Mouse (Mus musculus): Measurements from ENCODE around the gene Fgfbp3. TPM values are rescaled to one million over a fixed set of nuclear protein-coding genes. Genes with fewer than 3 reads are reported as not detected.

Gene Fgfbp3
- 26.2 TPM for polyA plus RNA-seq (2014; fragmentation: Illumina TruSeq; extraction: RNeasy Lipid Tissue Mini Kit (QIAGEN cat#74804))

DNA sequence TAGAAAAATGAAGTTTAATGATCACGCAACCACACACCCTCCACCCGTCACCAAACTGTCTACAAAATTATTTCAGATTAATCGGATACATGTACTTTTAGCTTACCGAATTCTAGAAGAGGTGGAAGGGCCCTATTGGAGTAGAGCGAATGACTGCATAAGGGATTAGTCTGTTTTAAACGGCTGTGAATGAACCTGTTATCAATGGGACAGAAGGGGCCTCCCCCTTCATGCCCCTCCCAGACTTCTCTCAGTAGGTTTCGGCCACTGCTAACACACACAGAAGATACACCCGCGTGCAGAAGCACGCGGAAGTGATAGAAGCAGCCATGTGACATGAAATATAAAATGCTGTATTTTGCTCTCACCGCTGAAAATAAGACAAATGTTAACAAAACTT lies at the start of gene Fgfbp3:
Fgfbp3 (minus strand) TSS at position 150 of the 400 bp plus-strand sequence.

DNA sequence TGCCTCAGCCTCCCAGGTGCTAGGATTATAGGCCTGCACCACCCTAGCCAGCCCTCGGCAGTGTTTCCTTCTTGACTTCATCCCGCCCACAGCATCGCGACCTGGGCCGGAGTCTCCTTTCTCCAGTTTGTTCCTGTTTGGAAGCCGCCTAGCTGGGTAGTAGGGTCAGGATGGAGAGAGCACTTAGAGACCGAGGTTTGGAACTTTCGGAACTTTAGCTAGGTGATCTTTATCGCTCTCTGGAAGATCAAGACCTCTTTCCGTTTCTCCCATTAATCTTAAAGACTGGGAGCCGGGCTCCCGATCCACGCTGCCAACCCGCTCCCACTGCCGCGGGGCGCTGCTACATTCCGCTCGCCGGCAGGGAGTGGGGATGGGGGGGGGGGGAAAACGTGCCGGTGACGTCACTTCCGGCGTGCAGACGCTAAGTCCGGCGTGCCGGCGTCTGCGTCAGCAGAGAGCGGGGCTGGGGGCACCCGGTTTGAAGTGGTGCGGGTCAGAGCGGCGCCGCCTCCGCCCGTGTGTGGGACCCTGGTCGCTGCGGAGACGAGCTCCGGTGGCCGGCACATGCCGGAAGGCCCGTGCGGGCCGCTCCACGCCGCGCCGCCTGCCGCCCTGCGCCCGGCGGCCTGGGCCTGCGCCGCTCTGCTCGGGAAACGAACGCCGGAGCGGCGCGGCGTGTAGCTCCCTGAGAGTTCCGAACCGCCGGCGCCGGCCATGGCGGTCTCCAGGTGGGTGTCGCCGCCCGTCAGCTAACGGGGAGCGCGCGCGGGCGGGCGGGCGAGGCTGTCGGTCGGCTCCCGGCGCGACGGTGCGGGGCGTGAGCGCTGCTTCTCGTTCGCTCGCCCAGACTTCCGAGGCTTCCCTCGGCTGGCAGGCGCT lies 6.5 kb upstream of the Fgfbp3 start, which contains the start of gene Btaf1:
Btaf1 (plus strand) TSS at position 409 of the 882 bp plus-strand sequence.

Other genes starting within 250 kb of the Fgfbp3 start
- gene Ppp1r3c, start 183.0 kb downstream of the Fgfbp3 start, polyA plus RNA-seq (2014; fragmentation: Illumina TruSeq; extraction: RNeasy Lipid Tissue Mini Kit (QIAGEN cat#74804)) = 7.8 TPM
- 270 TPM for gene Tnks2, start 85.4 kb downstream of the Fgfbp3 start, polyA plus RNA-seq (2014; fragmentation: Illumina TruSeq; extraction: RNeasy Lipid Tissue Mini Kit (QIAGEN cat#74804))
- 55.5 TPM for gene Btaf1, start 6.5 kb upstream of the Fgfbp3 start, polyA plus RNA-seq (2014; fragmentation: Illumina TruSeq; extraction: RNeasy Lipid Tissue Mini Kit (QIAGEN cat#74804))